Mouse (Mus musculus) stomach, embryonic 15.5 days (tissue): ENCODE results near the gene Ablim1. TPM values are rescaled to one million over a fixed set of nuclear protein-coding genes. Genes with fewer than 3 reads are reported as not detected.

Experiments
- ATAC-seq: fragments of 200-750 bp; cut with Nextera tagmentation; 2 replicates; pipeline ENCODE4 v1.8.0; 2017; ENCODE audit warnings: low read depth, moderate number of reproducible peaks, moderate TSS enrichment; ENCODE audit not compliant: insufficient read depth, low FRiP score
- H3K27ac ChIP-seq: fragments of 300-500 bp; sonication (generic); 2 replicates; pipeline ENCODE4 v1.5.1; 2015; ENCODE audit warnings: mild to moderate bottlenecking, inconsistent platforms
- H3K27me3 ChIP-seq: fragments of 300-500 bp; sonication (generic); replicated peaks from 2 replicates; pipeline ENCODE4 v1.6.1; 2015; ENCODE audit warnings: inconsistent platforms
- H3K36me3 ChIP-seq: fragments of 300-500 bp; sonication (generic); 2 replicates; pipeline ENCODE4 v1.6.1; 2015; ENCODE audit warnings: inconsistent platforms
- H3K4me1 ChIP-seq: fragments of 300-500 bp; sonication (generic); 2 replicates; pipeline ENCODE4 v1.6.1; 2015; ENCODE audit warnings: inconsistent platforms
- H3K4me2 ChIP-seq: fragments of 300-500 bp; sonication (generic); 2 replicates; pipeline ENCODE4 v1.6.1; 2015; ENCODE audit warnings: mild to moderate bottlenecking, inconsistent platforms
- H3K4me3 ChIP-seq: fragments of 300-500 bp; sonication (generic); replicated peaks from 2 replicates; pipeline ENCODE4 v1.5.1; 2015; ENCODE audit warnings: inconsistent platforms
- H3K9ac ChIP-seq: fragments of 300-500 bp; sonication (generic); 2 replicates; pipeline ENCODE4 v1.6.1; 2015; ENCODE audit warnings: inconsistent platforms
- H3K9me3 ChIP-seq: fragments of 300-500 bp; sonication (generic); 2 replicates; pipeline ENCODE4 v1.6.1; 2016; ENCODE audit warnings: inconsistent platforms
- WGBS: fragments of 180-500 bp; shearing (Covaris S2); methylation state at CpG from one replicate; pipeline ENCODE4 v1.1.7; 2015; 5-methylcytosine and 5-hydroxymethylcytosine counted together
- polyA plus RNA-seq: library from polyadenylated mRNA; unstranded; fragments of >200 nt; fragmentation: Nextera tagmentation; extraction: Ambion mirVana; gene quantifications from 2 replicates; pipeline ENCODE4 v1.2.1, GENCODE M21; 2015

The Ablim1 gene
- polyA plus RNA-seq, 1 experiment from 2014 or later = 41.2 TPM

DNA sequence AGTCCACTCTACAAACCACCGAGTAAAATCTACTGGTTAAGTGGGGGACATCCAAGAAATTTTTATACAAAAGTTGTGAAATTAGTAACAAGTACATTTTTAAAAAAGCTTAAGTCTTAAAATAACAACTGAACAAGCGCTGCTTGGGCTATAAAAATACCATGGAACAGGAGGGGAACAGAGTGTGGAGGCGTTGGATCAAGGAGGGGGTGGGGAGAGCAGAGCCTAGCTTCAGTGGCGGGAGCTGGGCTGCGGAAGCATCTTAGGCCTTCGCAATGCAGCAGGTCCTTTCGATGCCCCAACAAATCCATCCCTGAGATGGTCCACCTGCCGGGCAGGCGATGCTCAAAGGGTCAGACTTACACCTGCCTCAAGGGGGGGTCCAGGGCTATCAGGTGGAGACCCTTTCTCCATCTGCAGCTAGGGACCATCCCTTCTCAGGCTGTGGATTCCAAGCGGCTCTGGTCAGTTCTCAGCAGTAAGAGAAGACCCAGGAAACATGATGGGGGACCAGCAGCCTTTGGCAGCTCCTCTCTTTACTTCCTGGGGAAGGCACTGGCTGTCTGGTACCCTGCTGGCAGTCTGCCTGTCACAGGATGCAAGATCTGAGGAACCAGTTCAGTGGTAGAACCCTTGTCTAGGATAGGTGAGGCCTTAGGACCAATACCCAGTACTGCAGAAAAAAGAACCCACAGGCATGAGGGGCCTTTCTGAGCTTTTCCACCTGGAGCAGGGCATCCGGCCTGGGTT lies 152.6 kb downstream of the Ablim1 start:
- Histone ChIP-seq H3K9me3 (no peaks in the 10 kb centered on the region), H3K4me1 (no peaks in the 10 kb centered on the region), H3K27ac (no peak overlapping the region), H3K27me3 (no peaks in the 10 kb centered on the region), H3K36me3 (no peaks in the 10 kb centered on the region), H3K4me3 (no peak overlapping the region), H3K4me2 (no peak overlapping the region), H3K9ac (no peak overlapping the region)
- no peak for ATAC-seq
- WGBS = 71% methylated on average over 11 of the region's 11 CpGs

DNA sequence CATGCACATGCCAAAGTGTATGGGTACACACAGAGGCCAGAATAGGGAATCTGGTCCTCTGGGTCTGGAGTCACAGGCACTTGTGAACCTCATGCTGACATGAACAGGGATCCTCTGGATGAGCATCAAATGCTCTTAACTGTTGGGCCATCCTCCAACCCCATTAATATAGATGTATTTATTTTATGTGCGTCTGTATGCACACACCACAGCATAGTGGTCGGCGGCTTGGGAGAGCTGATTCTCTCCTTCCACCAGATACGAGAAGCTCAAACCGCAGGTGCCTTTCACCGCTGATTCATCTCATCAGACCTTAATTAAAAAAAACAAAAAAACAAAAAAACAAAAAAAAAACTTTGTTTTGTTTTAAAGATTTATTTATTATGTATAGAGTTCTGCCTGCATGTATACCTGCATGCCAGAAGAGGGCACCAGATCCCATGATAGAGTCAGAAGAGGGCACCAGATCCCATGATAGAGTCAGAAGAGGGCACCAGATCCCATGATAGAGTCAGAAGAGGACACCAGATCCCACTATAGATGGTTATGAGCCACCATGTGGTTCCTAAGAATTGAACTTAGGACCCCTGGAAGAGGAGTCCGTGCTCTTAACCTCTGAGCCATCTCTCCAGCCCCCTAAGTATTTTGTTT lies 153.6 kb downstream of the Ablim1 start:
- Histone ChIP-seq H3K9me3 (no peaks in the 10 kb centered on the region), H3K4me1 (no peaks in the 10 kb centered on the region), H3K4me3 (no peak overlapping the region), H3K27me3 (no peaks in the 10 kb centered on the region), H3K4me2 (no peak overlapping the region), H3K27ac (no peak overlapping the region), H3K36me3 (no peaks in the 10 kb centered on the region), H3K9ac (no peak overlapping the region)
- 72% methylated on average over 7 of the region's 7 CpGs for WGBS
- no peak for ATAC-seq

DNA sequence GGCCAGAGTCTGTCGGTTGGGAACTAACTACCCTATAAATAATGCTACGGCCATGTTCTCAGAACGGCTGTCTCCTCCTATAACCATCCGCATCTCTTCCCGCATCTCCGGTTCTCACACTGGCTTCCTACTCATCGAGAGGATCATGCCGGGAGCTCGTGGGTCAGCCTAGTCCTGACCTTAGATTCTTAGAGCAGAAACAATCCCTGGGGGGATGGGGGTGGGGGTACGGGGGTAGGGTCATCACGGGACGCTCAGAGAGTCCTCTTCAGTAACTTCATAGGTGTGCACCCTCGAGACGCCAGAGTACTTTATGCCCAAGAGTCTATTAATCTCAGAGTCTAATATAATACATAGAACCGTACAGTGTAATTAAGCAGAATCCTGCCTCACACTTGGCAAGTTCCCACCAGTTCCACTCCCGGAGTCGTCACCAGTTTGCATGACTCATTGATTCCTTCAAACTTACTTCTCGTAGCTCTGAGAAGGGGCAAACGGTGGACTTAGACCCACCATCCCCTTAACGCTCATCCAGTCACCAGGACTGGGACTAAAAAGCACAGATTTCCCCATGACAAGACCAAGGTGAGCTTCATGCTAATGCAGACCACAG lies 156.9 kb downstream of the Ablim1 start:
- H3K9ac ChIP-seq = no peak overlapping the region
- no peak overlapping the region for H3K27ac ChIP-seq
- no peaks in the 10 kb centered on the region for H3K9me3 ChIP-seq
- 71% methylated on average over 20 of the region's 20 CpGs for WGBS
- no peak overlapping the region for H3K4me3 ChIP-seq
- no peaks in the 10 kb centered on the region for H3K36me3 ChIP-seq
- no peaks in the 10 kb centered on the region for H3K4me1 ChIP-seq
- no peak for ATAC-seq
- no peaks in the 10 kb centered on the region for H3K27me3 ChIP-seq
- H3K4me2 ChIP-seq = no peak overlapping the region

DNA sequence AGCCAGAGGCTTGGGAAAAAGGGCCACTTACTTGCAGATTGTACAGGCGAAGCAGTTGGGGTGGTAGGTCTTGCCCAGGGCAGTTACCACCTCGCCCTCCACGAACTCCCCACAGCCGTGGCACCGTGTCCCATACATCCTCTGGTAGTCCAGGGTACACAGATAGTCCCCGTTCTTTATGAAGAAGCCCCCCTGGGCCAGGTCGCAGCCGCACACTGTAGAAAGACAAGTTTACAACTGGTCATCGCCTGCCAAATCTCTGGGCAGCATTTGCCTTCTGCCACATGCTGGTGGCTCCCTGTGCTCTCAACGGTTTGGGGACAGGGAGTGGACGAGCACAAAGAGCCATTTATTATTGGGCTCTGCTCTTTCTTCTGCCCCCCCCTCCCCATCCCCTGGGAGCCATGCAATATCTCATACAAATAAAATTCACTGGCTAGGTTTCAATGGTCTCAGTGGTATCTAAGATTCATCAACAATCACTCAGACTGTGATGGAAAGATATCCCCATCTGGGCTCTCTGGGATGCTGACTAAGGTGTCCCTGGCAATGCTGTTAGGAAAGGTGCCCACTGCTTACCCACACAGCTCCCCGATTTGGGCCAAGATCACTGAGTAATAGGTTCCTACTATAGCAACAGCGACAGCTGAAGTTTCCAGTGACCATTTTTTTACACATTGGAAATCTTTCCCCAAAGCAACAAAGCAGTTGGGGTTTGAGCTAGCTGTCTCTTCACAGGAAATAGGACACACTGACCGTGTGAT lies 159.4 kb downstream of the Ablim1 start:
- no peak overlapping the region for H3K9ac ChIP-seq
- ATAC-seq = no peak
- no peak overlapping the region for H3K27ac ChIP-seq
- no peak overlapping the region for H3K4me2 ChIP-seq
- no peaks in the 10 kb centered on the region for H3K27me3 ChIP-seq
- H3K9me3 ChIP-seq = no peaks in the 10 kb centered on the region
- 0 out of 2 replicates have a peak, but pooled peaks cover 4% of the 10 kb centered on the region for H3K4me1 ChIP-seq
- H3K36me3 ChIP-seq = no peaks in the 10 kb centered on the region
- 76% methylated on average over 14 of the region's 14 CpGs for WGBS
- H3K4me3 ChIP-seq = no peak overlapping the region

DNA sequence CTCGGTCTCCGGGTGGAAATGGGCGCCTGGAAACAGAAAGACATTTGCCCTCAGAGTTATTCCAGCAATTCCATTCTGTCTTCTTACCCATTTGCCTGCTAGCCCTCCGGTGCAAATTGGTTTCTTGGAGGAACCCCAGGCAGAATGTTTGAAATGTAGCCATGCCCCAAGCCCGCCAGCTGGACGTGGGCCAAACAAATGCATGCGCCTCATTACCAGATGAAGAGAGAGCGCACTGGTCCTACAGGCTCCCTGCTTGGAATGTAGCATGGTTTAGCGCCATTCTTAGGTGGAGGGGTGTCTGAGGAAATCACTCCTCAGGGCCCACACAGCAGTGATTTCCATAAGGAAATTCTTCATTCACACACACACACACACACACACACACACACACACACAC lies 162.4 kb downstream of the Ablim1 start:
- no peak for ATAC-seq
- Histone ChIP-seq H3K9ac (no peak overlapping the region), H3K4me3 (no peak overlapping the region), H3K9me3 (no peaks in the 10 kb centered on the region), H3K27me3 (no peaks in the 10 kb centered on the region), H3K36me3 (no peaks in the 10 kb centered on the region), H3K27ac (no peak overlapping the region), H3K4me1 (0 out of 2 replicates have a peak, but pooled peaks cover 8% of the 10 kb centered on the region), H3K4me2 (no peak overlapping the region)
- 48% methylated on average over 9 of the region's 9 CpGs for WGBS

DNA sequence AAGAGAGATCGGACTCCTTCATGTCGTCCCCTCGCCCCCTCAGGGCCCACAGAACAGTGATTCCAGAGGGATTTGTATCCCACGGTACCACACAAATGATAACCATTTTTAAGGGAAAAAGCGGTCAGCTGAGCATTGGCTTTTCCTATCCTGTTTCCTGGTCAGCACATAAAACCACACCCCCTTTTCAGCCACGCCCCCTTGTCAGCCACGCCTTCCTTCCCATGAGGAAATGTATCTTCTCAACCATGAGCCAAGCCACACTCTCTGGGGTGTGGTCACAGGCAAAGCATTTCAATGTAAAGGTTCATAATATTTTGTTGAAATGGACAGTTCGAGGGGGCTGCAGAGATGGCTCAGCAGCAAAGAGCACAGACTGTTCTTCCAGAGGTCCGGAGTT lies 163.2 kb downstream of the Ablim1 start:
- Histone ChIP-seq H3K9ac (no peak overlapping the region), H3K4me1 (0 out of 2 replicates have a peak, but pooled peaks cover 8% of the 10 kb centered on the region), H3K27ac (no peak overlapping the region), H3K4me3 (no peak overlapping the region), H3K27me3 (no peaks in the 10 kb centered on the region), H3K4me2 (no peak overlapping the region), H3K9me3 (no peaks in the 10 kb centered on the region), H3K36me3 (no peaks in the 10 kb centered on the region)
- WGBS = 86% methylated on average over 9 of the region's 9 CpGs
- no peak for ATAC-seq

DNA sequence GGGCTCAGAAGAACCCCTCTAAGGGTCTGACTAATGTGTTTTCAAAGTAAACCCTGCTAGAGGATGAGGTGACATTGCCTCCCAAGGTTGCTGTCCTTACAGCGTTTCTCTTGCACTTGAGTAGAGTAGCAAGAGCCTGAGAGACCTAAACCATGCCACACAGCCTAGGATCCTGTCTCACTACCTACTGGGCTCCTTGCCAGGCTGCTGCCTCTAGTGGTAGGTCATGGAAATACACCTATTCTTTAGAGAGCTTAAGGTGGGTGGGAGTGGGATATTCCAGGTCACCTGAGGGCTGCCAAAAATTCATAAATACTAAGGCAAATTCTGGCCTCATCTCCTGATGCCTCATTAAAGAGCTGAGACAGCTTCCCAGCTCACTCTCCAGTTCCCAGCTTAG lies 164.4 kb downstream of the Ablim1 start:
- H3K4me3 ChIP-seq = no peak overlapping the region
- H3K9ac ChIP-seq = no peak overlapping the region
- no peaks in the 10 kb centered on the region; the same call in 1 of the 2 replicates for H3K36me3 ChIP-seq
- H3K27me3 ChIP-seq = no peaks in the 10 kb centered on the region
- no peaks in the 10 kb centered on the region for H3K9me3 ChIP-seq
- WGBS = 31% methylated on average over 1 of the region's 1 CpGs
- H3K4me2 ChIP-seq = no peak overlapping the region
- H3K4me1 ChIP-seq = 0 out of 2 replicates have a peak, but pooled peaks cover 8% of the 10 kb centered on the region
- no peak for ATAC-seq
- H3K27ac ChIP-seq = no peak overlapping the region

DNA sequence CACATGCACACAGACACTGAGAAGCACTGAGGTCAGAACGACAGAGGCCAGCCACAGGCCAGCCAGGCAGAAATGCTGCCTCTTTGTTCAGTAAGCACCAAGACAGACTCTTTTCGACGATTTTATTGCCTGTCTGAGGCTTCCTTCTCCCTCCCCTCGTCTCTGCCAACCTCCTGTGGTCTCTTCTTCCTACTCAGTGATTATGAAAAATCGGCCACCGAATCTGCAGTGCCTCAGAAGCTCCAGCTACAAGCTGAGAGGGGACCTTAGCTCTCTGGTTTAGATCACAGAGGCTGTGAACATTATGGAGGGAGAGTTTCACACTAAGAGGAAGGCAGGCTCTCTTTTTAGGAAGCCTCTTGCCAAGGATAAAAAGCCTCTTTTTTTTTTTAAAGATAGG lies 167.0 kb downstream of the Ablim1 start:
- no peak for ATAC-seq
- no peaks in the 10 kb centered on the region for H3K9me3 ChIP-seq
- H3K4me1 ChIP-seq = 0 out of 2 replicates have a peak, but pooled peaks cover 8% of the 10 kb centered on the region
- no peak overlapping the region for H3K4me3 ChIP-seq
- H3K9ac ChIP-seq = no peak overlapping the region
- no peaks in the 10 kb centered on the region for H3K27me3 ChIP-seq
- WGBS = 40% methylated on average over 6 of the region's 6 CpGs
- no peak overlapping the region for H3K27ac ChIP-seq
- no peaks in the 10 kb centered on the region; the same call in 1 of the 2 replicates for H3K36me3 ChIP-seq
- H3K4me2 ChIP-seq = no peak overlapping the region

DNA sequence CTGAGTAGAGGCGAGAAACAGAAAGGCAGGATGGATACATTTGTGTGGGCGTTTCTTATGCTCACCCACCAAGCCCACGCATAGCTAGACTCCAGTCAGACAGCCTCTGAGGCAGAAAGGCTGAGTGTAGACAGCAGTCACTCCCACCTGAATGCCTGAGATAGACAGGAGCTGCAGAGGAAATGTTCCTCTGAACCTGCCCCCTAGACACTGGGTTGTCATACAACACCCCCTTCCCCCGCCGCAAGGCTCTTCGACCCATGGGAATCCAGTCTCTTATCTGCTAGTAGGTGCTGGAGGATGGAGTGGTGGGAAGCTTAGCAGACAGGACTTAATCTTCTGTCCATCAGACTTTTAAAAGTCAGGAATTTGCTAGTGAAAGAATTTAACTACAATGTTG lies 167.8 kb downstream of the Ablim1 start:
- no peak overlapping the region for H3K4me3 ChIP-seq
- H3K4me1 ChIP-seq = 0 out of 2 replicates have a peak, but pooled peaks cover 3% of the 10 kb centered on the region
- H3K27me3 ChIP-seq = no peaks in the 10 kb centered on the region
- WGBS = 62% methylated on average over 6 of the region's 6 CpGs
- no peak overlapping the region for H3K4me2 ChIP-seq
- no peaks in the 10 kb centered on the region for H3K9me3 ChIP-seq
- no peak overlapping the region for H3K27ac ChIP-seq
- no peak overlapping the region for H3K9ac ChIP-seq
- no peaks in the 10 kb centered on the region; the same call in 1 of the 2 replicates for H3K36me3 ChIP-seq
- ATAC-seq = no peak

DNA sequence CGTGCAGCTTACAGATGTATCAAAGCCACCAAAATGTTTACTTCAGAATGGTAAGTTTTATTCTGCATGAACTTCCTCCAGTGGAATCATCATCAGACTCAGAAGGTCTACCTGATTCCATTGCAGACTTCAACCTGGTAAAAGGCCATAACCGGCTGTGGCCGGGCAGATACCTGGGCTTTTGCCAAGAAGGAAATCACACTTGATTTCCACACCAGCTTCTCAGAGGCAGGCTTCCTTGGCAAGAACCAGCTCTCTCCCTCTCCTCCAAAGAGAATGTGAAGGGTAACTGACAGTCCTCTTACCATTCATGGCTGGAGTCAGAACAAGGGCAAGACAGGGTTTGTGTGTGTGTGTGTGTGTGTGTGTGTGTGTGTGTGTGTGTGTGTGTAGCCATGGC lies 171.1 kb downstream of the Ablim1 start:
- Histone ChIP-seq H3K4me2 (no peak overlapping the region), H3K36me3 (no peaks in the 10 kb centered on the region; the same call in 1 of the 2 replicates), H3K9me3 (no peaks in the 10 kb centered on the region), H3K9ac (no peak overlapping the region), H3K4me3 (no peak overlapping the region), H3K4me1 (0 out of 2 replicates have a peak, but pooled peaks cover 3% of the 10 kb centered on the region), H3K27ac (no peak overlapping the region), H3K27me3 (no peaks in the 10 kb centered on the region)
- ATAC-seq = no peak
- 80% methylated on average over 3 of the region's 3 CpGs for WGBS

DNA sequence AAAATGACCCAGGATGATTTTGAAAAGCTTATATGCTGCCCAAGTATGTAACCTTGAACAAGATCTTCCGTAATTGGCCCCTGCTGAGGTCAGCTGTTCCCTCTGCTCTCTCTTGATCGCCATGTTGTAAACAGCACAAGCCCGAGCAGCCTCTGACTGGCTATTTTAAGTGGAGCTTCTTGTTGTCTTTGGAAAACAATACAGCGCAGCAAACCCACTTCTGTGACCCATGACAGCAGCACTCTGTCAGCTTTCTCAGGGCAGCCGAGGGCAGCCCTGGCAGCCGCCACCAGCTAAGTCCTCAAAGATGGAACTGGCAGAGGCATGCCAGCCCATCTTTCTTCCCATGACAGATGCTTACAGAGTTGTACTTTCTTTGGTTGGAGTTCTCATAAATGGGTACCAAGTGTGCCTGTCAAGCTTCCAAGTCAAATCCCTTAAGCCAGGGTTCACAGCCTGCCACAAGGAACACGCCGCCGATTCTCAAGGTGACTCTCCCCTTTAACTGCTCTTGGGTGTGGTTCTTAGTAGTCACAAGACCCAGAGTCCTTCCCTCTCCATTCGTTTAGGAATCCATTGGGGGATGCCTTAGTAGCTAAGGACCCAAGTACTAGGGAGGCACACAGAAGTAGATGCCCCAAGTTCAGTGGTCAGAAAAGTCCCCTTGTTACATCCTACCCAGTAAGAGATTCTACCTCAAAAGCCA lies 172.8 kb downstream of the Ablim1 start:
- Histone ChIP-seq H3K4me1 (no peaks in the 10 kb centered on the region), H3K4me3 (no peak overlapping the region), H3K36me3 (no peaks in the 10 kb centered on the region; the same call in 1 of the 2 replicates), H3K9ac (no peak overlapping the region), H3K4me2 (no peak overlapping the region), H3K27me3 (no peaks in the 10 kb centered on the region), H3K27ac (no peak overlapping the region), H3K9me3 (no peaks in the 10 kb centered on the region)
- 72% methylated on average over 10 of the region's 10 CpGs for WGBS
- ATAC-seq = no peak
